Mouse (Mus musculus): ENCODE data around the gene Hist1h3e.

DNA sequence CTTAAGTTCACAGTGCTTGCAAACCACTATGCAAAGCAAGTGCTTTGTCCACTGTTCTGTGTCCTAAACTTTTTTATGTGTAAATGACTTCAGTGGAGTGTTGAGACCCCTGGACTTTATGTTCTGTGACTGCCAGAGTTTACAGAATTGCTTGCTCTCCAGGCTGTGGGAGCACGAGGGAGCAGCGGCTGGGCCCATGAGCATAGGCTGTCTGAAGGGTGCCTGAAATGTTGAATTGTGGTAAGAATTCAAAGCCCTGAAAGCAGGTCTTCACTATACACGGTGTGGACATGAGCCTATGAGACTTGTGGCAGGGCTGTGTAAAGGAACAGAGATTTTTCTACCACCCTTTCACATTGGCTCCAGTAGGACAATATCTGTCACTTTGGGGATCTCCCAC, 49.5 kb upstream of the Hist1h3e start:
- no peak for TF ChIP-seq CTCF (conservative IDR thresholded peaks at IDR 0.05; ENCODE audit: insufficient read depth, insufficient read length, low read depth, low read length)
- TF ChIP-seq POLR2A (IDR thresholded peaks at IDR 0.05; ENCODE audit: low read depth, low read length): no peak

Data from kidney, adult 2 months (tissue).